In genomic region chr5:65897731-65898130, GRCm38 (mm10) we compare ENCODE assay signal across 16 mouse cellular contexts. TPM values are rescaled to one million over a fixed set of nuclear protein-coding genes. Genes with fewer than 3 reads are reported as not detected.
"Had no signal": no experiment of that assay in that cellular context is flagged by ENCODE, and none has a peak within 500 bp of the region (broad histone marks: within the 10 kb centered on the region; RNA-seq: fewer than 3 reads in every experiment).

No protein-coding gene starts in this region.

- H3K9me3 ChIP-seq: neural tube, embryonic 12.5 days; stomach, embryonic 15.5 days had no signal

- H3K4me3 ChIP-seq: layer of hippocampus, adult 2 months; limb, embryonic 13.5 days; myocyte; neural tube, embryonic 12.5 days; stomach, embryonic 15.5 days had no signal

- H3K27me3 ChIP-seq: limb, embryonic 13.5 days; neural tube, embryonic 12.5 days; stomach, embryonic 15.5 days had no signal

- H3K9ac ChIP-seq: limb, embryonic 13.5 days; liver, embryonic 14.5 days; neural tube, embryonic 12.5 days; stomach, embryonic 15.5 days had no signal

- H3K27ac ChIP-seq: layer of hippocampus, adult 2 months; limb, embryonic 13.5 days; liver, embryonic 14.5 days; neural tube, embryonic 12.5 days; stomach, embryonic 15.5 days had no signal

- H3K4me2 ChIP-seq: limb, embryonic 13.5 days; neural tube, embryonic 12.5 days; stomach, embryonic 15.5 days had no signal

- H3K4me1 ChIP-seq: neural tube, embryonic 12.5 days; stomach, embryonic 15.5 days had no signal

- DNase-seq: kidney, adult 18-20 months; kidney, postnatal 10 days; kidney, postnatal 4 days; lung, adult 18-20 months; midbrain, embryonic 14.5 days had no signal

- H3K36me3 ChIP-seq: limb, embryonic 13.5 days; neural tube, embryonic 12.5 days; stomach, embryonic 15.5 days had no signal

RNA-seq across cellular contexts. Expression of gene Chrna9, which starts 37.0 kb away (rescaled TPM):
- total RNA-seq: layer of hippocampus, adult 2 months; layer of hippocampus, postnatal 10 days; left cerebral cortex, postnatal 36 days; liver, adult 2 months; megakaryocyte-erythroid progenitor cell, adult 5-6 weeks; neutrophil, adult 5-6 weeks had no signal
- polyA plus RNA-seq: liver, adult 2 months; liver, embryonic 14.5 days; midbrain, embryonic 14.5 days; myocyte; neural tube, embryonic 12.5 days; stomach, embryonic 15.5 days had no signal
